Mouse (Mus musculus): ENCODE measurements at regions not wholly inside any gene's neighbourhood (a gene's known extent, or its start where the extent isn't known, plus 50 kb on each side); places are given as distances from the start of the nearest gene placed in this dataset.
A peak's percentile ranks its signal among the peaks of the same experiment; 100 is the strongest.

GRCm38 (mm10) chr5:37904683-37905352 is 80.4 kb upstream of the Msx1 start:
- ATAC-seq (replicated peaks in 1 of 2; ENCODE audit: insufficient read depth in 1 of 2, low FRiP score in 2 of 2, low TSS enrichment in 1 of 2, low read depth in 1 of 2, poor library complexity in 2 of 2, severe bottlenecking in 2 of 2), result peak in 1 of 2 experiments; percentile 29; a peak in 1 of 4 replicates

DNA sequence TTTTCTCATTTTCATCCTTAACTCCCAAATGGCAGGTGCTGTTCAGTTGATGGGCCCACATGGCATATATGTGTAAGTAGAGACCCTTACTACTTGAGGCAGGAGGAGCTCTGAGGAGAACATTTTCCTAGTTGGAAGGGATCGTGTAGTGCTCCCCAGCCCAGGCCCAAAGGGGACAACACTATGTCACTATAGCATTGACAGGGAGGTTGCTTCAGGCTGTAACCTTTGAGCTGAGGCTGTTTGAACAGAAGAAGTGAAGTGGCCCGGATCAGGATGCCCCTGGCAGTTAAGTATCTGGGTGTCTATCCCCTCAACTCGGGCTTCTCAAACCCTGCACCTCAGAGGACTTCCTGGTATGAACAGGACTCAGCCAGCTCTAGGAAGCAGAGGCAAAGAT is 79.5 kb upstream of the Msx1 start:
- no peak for ATAC-seq (replicated peaks in 1 of 2; ENCODE audit: insufficient read depth in 1 of 2, low FRiP score in 2 of 2, low TSS enrichment in 1 of 2, low read depth in 1 of 2, poor library complexity in 2 of 2, severe bottlenecking in 2 of 2)

DNA sequence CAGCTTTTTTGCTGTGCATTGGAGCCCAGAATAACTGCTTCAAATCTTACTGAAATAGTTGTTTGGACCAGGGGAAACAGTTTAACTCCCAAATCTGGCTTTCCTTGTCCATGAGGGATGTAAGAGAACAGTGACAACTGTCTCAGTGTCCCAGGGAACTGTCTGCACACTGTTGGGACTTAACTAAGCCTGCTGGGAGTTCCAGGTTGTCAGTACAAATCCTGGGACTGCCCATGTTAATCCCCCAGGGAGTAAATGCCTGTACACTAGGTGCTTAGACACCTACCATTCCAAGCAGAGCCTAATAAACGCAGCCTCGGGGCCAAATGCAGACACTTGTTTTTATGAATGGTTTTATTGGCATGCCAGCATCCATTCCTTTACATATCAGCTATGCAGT is 78.4 kb upstream of the Msx1 start:
- ATAC-seq (replicated peaks in 1 of 2; ENCODE audit: insufficient read depth in 1 of 2, low FRiP score in 2 of 2, low TSS enrichment in 1 of 2, low read depth in 1 of 2, poor library complexity in 2 of 2, severe bottlenecking in 2 of 2), result no peak

DNA sequence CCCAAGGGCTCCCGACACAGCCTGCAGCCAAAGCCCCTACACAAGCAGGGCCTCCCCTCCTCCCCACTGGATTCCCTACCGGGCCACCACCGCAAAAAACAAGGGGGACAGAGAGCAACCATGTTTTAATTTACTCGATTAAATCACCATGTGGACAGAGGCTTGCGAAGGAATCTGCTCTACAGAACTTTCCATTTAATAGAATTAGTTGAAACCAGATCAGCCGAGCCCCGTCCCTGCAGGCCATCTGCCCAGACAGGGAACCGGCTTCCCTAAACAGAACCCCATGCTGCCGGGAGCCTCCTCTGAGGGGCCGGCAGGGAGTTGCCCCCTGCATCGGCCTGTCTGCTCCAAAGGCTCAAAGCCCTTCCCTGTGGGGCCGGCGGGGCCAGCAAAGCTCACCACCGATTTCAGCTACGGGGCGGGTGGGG is 77.5 kb upstream of the Msx1 start:
- ATAC-seq (replicated peaks in 1 of 2; ENCODE audit: insufficient read depth in 1 of 2, low FRiP score in 2 of 2, low TSS enrichment in 1 of 2, low read depth in 1 of 2, poor library complexity in 2 of 2, severe bottlenecking in 2 of 2), result no peak

GRCm38 (mm10) chr5:37898041-37898615 is 73.7 kb upstream of the Msx1 start:
- ATAC-seq (replicated peaks in 1 of 2; ENCODE audit: insufficient read depth in 1 of 2, low FRiP score in 2 of 2, low TSS enrichment in 1 of 2, low read depth in 1 of 2, poor library complexity in 2 of 2, severe bottlenecking in 2 of 2), result no peak

- no peak for ATAC-seq (replicated peaks in 1 of 2; ENCODE audit: insufficient read depth in 1 of 2, low FRiP score in 2 of 2, low TSS enrichment in 1 of 2, low read depth in 1 of 2, poor library complexity in 2 of 2, severe bottlenecking in 2 of 2)
Observed at GRCm38 (mm10) chr5:37897501-37897900, 73.1 kb upstream of the Msx1 start.

DNA sequence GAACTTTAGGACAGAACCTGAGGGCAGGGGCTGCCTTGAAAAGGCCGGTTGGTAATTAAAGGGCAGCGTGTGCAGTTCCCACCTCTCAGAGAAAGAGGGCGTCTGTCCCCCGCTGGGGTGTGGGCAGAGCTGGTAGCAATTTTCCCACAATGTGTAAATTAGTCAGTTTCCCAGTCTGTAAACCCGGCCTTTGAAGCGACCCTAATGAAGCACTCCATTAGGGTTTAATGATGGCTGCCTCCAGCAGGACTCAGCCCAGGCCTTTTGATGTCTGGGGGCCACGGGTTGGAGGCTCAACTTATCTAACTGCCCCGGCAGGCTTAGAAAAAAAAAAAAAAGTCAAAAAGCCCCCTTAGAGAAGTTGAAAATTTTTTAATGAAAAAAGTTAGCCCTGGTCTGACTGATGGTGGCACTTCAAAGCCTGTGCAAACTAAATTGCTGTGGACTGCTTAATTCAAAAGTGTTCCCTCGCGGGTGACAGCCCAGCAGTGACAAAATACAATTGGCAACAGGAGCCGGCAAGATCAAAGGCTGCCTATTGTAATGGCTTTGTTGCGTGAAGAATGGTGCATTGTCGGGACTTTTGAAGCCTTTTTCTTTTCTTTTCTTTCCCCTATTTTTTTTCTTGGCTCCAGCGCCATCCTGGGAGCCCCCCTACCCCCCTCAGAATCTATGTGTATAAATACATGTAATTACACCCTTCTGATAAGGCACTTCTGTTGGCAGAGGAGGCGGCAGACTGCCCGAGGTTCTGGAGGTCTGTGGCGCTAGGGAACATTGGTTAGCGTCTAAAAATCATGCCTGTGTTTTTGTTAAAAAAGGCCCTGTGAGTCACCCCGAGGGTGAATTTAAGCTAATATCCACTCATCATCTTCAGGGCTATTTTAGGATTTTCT is 71.3 kb upstream of the Msx1 start:
- no peak for ATAC-seq (replicated peaks in 1 of 2; ENCODE audit: insufficient read depth in 1 of 2, low FRiP score in 2 of 2, low TSS enrichment in 1 of 2, low read depth in 1 of 2, poor library complexity in 2 of 2, severe bottlenecking in 2 of 2)

GRCm38 (mm10) chr5:37893639-37894550 is 69.5 kb upstream of the Msx1 start:
- no peak for ATAC-seq (replicated peaks in 1 of 2; ENCODE audit: insufficient read depth in 1 of 2, low FRiP score in 2 of 2, low TSS enrichment in 1 of 2, low read depth in 1 of 2, poor library complexity in 2 of 2, severe bottlenecking in 2 of 2)

DNA sequence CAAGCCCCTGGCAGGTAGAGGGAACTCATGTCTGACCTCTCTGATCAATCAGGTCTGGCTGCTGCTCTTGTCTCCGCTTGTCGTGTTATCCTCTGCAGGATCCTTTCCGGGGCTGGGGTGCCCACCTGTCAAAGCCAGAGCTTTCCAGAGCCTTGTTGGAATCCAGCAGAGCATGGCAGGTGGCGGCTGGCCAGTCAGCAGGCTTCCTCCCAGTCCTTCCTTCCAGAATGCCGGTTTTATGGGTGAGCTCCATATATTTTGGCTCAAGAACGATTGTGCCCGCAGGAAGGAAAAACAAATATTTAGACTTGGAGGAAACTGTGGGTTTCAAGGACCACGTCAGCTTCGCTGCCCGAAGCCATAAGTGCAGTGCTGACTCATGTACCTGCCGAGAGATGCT is 66.3 kb upstream of the Msx1 start:
- peak; percentile 41 to 55 for ATAC-seq (replicated peaks in 1 of 2; ENCODE audit: insufficient read depth in 1 of 2, low FRiP score in 2 of 2, low TSS enrichment in 1 of 2, low read depth in 1 of 2, poor library complexity in 2 of 2, severe bottlenecking in 2 of 2)

GRCm38 (mm10) chr5:37879668-37880380 is 55.4 kb upstream of the Msx1 start:
- ATAC-seq (replicated peaks in 1 of 2; ENCODE audit: insufficient read depth in 1 of 2, low FRiP score in 2 of 2, low TSS enrichment in 1 of 2, low read depth in 1 of 2, poor library complexity in 2 of 2, severe bottlenecking in 2 of 2), result no peak

- no peak for ATAC-seq (replicated peaks in 1 of 2; ENCODE audit: insufficient read depth in 1 of 2, low FRiP score in 2 of 2, low TSS enrichment in 1 of 2, low read depth in 1 of 2, poor library complexity in 2 of 2, severe bottlenecking in 2 of 2)
Observed at GRCm38 (mm10) chr5:37876240-37876639, 51.9 kb upstream of the Msx1 start.

GRCm38 (mm10) chr5:37875452-37875851 is 51.1 kb upstream of the Msx1 start:
- no peak for ATAC-seq (replicated peaks in 1 of 2; ENCODE audit: insufficient read depth in 1 of 2, low FRiP score in 2 of 2, low TSS enrichment in 1 of 2, low read depth in 1 of 2, poor library complexity in 2 of 2, severe bottlenecking in 2 of 2)

DNA sequence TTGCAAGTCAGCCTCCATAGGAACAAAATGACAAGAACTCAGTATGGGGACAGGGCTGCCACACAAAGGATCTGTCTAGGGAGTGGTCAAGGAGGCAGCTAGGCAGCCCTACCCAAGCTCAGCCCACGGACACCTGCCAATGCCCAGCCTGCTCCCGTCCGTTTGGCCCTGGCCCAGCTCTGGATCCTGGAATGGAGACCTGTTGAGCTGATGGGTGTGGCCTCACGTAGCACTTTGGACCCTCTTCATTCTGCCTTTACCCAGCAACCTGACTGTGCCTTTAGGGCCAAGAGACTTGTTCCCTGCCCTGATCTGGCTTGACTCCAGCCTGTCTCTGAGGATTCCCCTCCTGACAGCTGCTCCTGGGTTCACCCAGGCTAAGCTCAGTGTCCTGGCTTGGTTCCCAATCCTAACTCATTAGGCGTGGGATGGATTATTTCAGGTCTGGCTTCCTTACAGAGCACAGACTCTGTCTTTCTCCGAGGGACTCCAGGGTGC is 50.5 kb upstream of the Msx1 start:
- no peak; a peak in 1 of 4 replicates for ATAC-seq (replicated peaks in 1 of 2; ENCODE audit: insufficient read depth in 1 of 2, low FRiP score in 2 of 2, low TSS enrichment in 1 of 2, low read depth in 1 of 2, poor library complexity in 2 of 2, severe bottlenecking in 2 of 2)
